Mouse (Mus musculus) heart, adult 9 months (tissue): ENCODE measurements around the gene Slc40a1.

Experiments
- DNase-seq, 2 experiments: peaks; one replicate each; pipeline ENCODE4 v3.0.0; 2022; ENCODE audit warnings: low spot score in 2 of 2

The Slc40a1 gene

GRCm38 (mm10) chr1:45883378-45883777, 42.9 kb downstream of the Slc40a1 start:
- no peak for DNase-seq

GRCm38 (mm10) chr1:45882076-45882475, 44.2 kb downstream of the Slc40a1 start:
- DNase-seq: no peak

GRCm38 (mm10) chr1:45881228-45881832, 45.0 kb downstream of the Slc40a1 start:
- peak in 1 of 2 experiments; percentile 9 for DNase-seq

GRCm38 (mm10) chr1:45877463-45877862, 48.9 kb downstream of the Slc40a1 start:
- no peak for DNase-seq

- no peak for DNase-seq
These were observed 49.7 kb downstream of the Slc40a1 start for GRCm38 (mm10) chr1:45876450-45877198.

GRCm38 (mm10) chr1:45875640-45876039, 50.7 kb downstream of the Slc40a1 start:
- DNase-seq: no peak

- DNase-seq: no peak
These were observed 53.1 kb downstream of the Slc40a1 start for GRCm38 (mm10) chr1:45873250-45873649.

- DNase-seq: no peak
These were observed 57.7 kb downstream of the Slc40a1 start for GRCm38 (mm10) chr1:45868479-45869137.

GRCm38 (mm10) chr1:45868050-45868449, 58.3 kb downstream of the Slc40a1 start:
- no peak for DNase-seq

GRCm38 (mm10) chr1:45866288-45867018, 59.9 kb downstream of the Slc40a1 start:
- DNase-seq: no peak

- DNase-seq: no peak
These were observed 60.6 kb downstream of the Slc40a1 start for GRCm38 (mm10) chr1:45865727-45866126.

GRCm38 (mm10) chr1:45865316-45865715, 61.0 kb downstream of the Slc40a1 start:
- no peak for DNase-seq

GRCm38 (mm10) chr1:45864564-45865014, 61.7 kb downstream of the Slc40a1 start:
- peak; percentile 59 to 65 for DNase-seq

GRCm38 (mm10) chr1:45863641-45864040, 62.7 kb downstream of the Slc40a1 start:
- DNase-seq: no peak

- no peak for DNase-seq
These were observed 65.2 kb downstream of the Slc40a1 start for GRCm38 (mm10) chr1:45861162-45861561.

GRCm38 (mm10) chr1:45860349-45860748, 66.0 kb downstream of the Slc40a1 start:
- peak in 1 of 2 experiments; percentile 35 for DNase-seq
